Comparison of ENCODE assay signal across 31 mouse cellular contexts in the genomic region with DNA sequence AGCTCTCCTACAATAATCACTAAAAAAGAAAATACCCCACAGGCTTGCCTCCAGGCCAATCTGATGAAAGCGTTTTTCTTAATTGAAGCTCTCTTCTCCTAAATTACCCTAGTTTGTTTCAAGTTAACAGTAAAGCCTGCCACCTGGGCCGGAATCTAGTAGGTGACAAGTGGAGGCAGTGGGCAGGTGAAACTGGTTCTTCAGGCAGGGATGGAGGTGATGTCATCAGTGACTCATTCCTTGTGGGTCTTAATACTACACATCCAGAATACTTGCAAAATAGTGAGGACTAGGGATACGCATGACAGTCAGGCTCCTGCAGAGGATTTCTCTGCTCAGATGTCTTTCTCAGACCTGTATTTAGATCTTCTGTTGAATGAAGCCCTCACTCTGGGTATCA. TPM values are rescaled to one million over a fixed set of nuclear protein-coding genes. Genes with fewer than 3 reads are reported as not detected.
DNase-seq lines count a peak whose midpoint lies in the region; ATAC-seq and TF ChIP-seq lines count a peak whose summit lies in the region.
"Had no signal": no experiment of that assay in that cellular context is flagged by ENCODE, and none has a peak within 500 bp of the region (broad histone marks: within the 10 kb centered on the region; RNA-seq: fewer than 3 reads in every experiment).

No protein-coding gene starts in this region.

- H3K9me3 ChIP-seq in limb, embryonic 14.5 days (ENCODE audit: control insufficient read depth, low read length), result no peaks in the 10 kb centered on the region
- H3K9me3 ChIP-seq in limb, embryonic 10.5 days (replicated peaks), result no peaks in the 10 kb centered on the region
- H3K9me3 ChIP-seq in stomach, embryonic 16.5 days (replicated peaks; ENCODE audit: control insufficient read depth, low read length), result 0 out of 2 replicates have a peak, but pooled peaks cover 4% of the 10 kb centered on the region
- H3K9me3 ChIP-seq: embryonic facial prominence, embryonic 12.5 days; forebrain, embryonic 15.5 days; heart, embryonic 15.5 days; liver, embryonic 12.5 days had no signal

- no peak for TF ChIP-seq POLR2A in limb, embryonic 14.5 days (IDR thresholded peaks at IDR 0.05; ENCODE audit: borderline replicate concordance, extremely low read depth, insufficient read depth, insufficient read length)

- ATAC-seq in limb, embryonic 14.5 days (ENCODE audit: low FRiP score, low read depth), result no peak
- ATAC-seq in stomach, embryonic 16.5 days (ENCODE audit: insufficient read depth, low FRiP score), result no peak
- ATAC-seq: activated CD4-positive, CD25-positive, alpha-beta regulatory T cell, adult 4 months; forebrain, embryonic 15.5 days; inflammation-experienced regulatory T-cells, adult 6 months; liver, embryonic 12.5 days; midbrain, embryonic 13.5 days had no signal

- 81% methylated on average over 3 of the region's 3 CpGs for WGBS in limb, embryonic 14.5 days
- WGBS in limb, embryonic 10.5 days, result 89% methylated on average over 3 of the region's 3 CpGs
- WGBS in stomach, embryonic 16.5 days, result 87% methylated on average over 3 of the region's 3 CpGs

- H3K27me3 ChIP-seq in limb, embryonic 14.5 days (ENCODE audit: control insufficient read depth, insufficient read depth, low read length), result no peaks in the 10 kb centered on the region
- H3K27me3 ChIP-seq in limb, embryonic 10.5 days (ENCODE audit: low read depth, poor library complexity, severe bottlenecking), result no peaks in the 10 kb centered on the region
- no peaks in the 10 kb centered on the region for H3K27me3 ChIP-seq in stomach, embryonic 16.5 days (ENCODE audit: control insufficient read depth, insufficient read depth, low read length)
- H3K27me3 ChIP-seq: CH12.LX; embryonic facial prominence, embryonic 12.5 days; forebrain, embryonic 15.5 days; heart, embryonic 15.5 days had no signal

- no peak overlapping the region for H3K27ac ChIP-seq in limb, embryonic 14.5 days (replicated peaks; ENCODE audit: low read depth, low read length)
- H3K27ac ChIP-seq in limb, embryonic 10.5 days, result no peak overlapping the region
- H3K27ac ChIP-seq in stomach, embryonic 16.5 days (ENCODE audit: low read length), result peak overlapping the region; percentile 50
- H3K27ac ChIP-seq: embryonic facial prominence, embryonic 12.5 days; forebrain, embryonic 15.5 days; heart, embryonic 15.5 days; hindbrain, embryonic 14.5 days; liver, embryonic 12.5 days; midbrain, embryonic 13.5 days had no signal

- intact Hi-C loops in heart, postnatal 14 days (cut with DNase I), result no loop called here

- peaks cover 10% of the 10 kb centered on the region for H3K4me1 ChIP-seq in limb, embryonic 14.5 days (ENCODE audit: control insufficient read depth, insufficient read depth, low read length)
- H3K4me1 ChIP-seq in limb, embryonic 10.5 days, result 0 out of 2 replicates have a peak, but pooled peaks cover 8% of the 10 kb centered on the region
- peaks cover 9% of the 10 kb centered on the region for H3K4me1 ChIP-seq in stomach, embryonic 16.5 days (ENCODE audit: control insufficient read depth, insufficient read depth, low read length)
- H3K4me1 ChIP-seq: embryonic facial prominence, embryonic 12.5 days had no signal

- H3K9ac ChIP-seq in limb, embryonic 14.5 days (ENCODE audit: low read depth, low read length, severe bottlenecking), result no peak overlapping the region
- H3K9ac ChIP-seq in stomach, embryonic 16.5 days (ENCODE audit: low read length), result no peak overlapping the region
- H3K9ac ChIP-seq: embryonic facial prominence, embryonic 12.5 days; forebrain, embryonic 15.5 days; heart, embryonic 15.5 days; hindbrain, embryonic 14.5 days; liver, embryonic 12.5 days; lung, embryonic 14.5 days; midbrain, embryonic 13.5 days had no signal

- H3K4me3 ChIP-seq in limb, embryonic 14.5 days (replicated peaks; ENCODE audit: low read length), result no peak overlapping the region
- no peak overlapping the region for H3K4me3 ChIP-seq in limb, embryonic 10.5 days
- no peak overlapping the region for H3K4me3 ChIP-seq in stomach, embryonic 16.5 days (replicated peaks; ENCODE audit: low read length)
- H3K4me3 ChIP-seq: embryonic facial prominence, embryonic 12.5 days; forebrain, embryonic 15.5 days; heart, embryonic 15.5 days; liver, embryonic 12.5 days; midbrain, embryonic 13.5 days had no signal

- H3K36me3 ChIP-seq in limb, embryonic 14.5 days (ENCODE audit: control insufficient read depth, insufficient read depth, low read length), result no peaks in the 10 kb centered on the region
- no peaks in the 10 kb centered on the region for H3K36me3 ChIP-seq in limb, embryonic 10.5 days
- H3K36me3 ChIP-seq in stomach, embryonic 16.5 days (ENCODE audit: control insufficient read depth, insufficient read depth, low read length), result no peaks in the 10 kb centered on the region
- H3K36me3 ChIP-seq: embryonic facial prominence, embryonic 12.5 days; forebrain, embryonic 15.5 days; G1E; heart, embryonic 15.5 days; liver, embryonic 12.5 days; midbrain, embryonic 13.5 days had no signal

- peak; percentile 25 for DNase-seq in limb, embryonic 14.5 days (ENCODE audit: low spot score)
- DNase-seq in limb, embryonic 10.5 days (ENCODE audit: low spot score), result no peak
- DNase-seq in urinary bladder, postnatal 14 days (ENCODE audit: low spot score), result peak; percentile 56
- no peak for DNase-seq in urinary bladder, adult 2 months (ENCODE audit: low spot score)
- peak; percentile 43 for DNase-seq in brain, adult 2 months (ENCODE audit: low read depth, low spot score)
- DNase-seq in yolk sac, embryonic 10.5 days (ENCODE audit: low spot score), result no peak
- DNase-seq in heart, postnatal 14 days, result no peak
- DNase-seq: adrenal gland, adult 8-10 months; B cell, adult 2 months; cerebellum, adult 18-20 months; cerebellum, postnatal 14 days; gastrocnemius, postnatal 14 days; heart, adult 18-20 months; heart, postnatal 4 days; kidney, adult 18-20 months; kidney, postnatal 4 days; layer of hippocampus, adult 9-11 months; lung, embryonic 14.5 days; thymus, postnatal 25 days had no signal

- no peak overlapping the region for H3K4me2 ChIP-seq in limb, embryonic 14.5 days (replicated peaks; ENCODE audit: low read depth, low read length, severe bottlenecking)
- H3K4me2 ChIP-seq in stomach, embryonic 16.5 days (ENCODE audit: low read depth, low read length), result no peak overlapping the region
- H3K4me2 ChIP-seq: embryonic facial prominence, embryonic 12.5 days; forebrain, embryonic 15.5 days; heart, embryonic 15.5 days; hindbrain, embryonic 14.5 days; liver, embryonic 12.5 days; lung, embryonic 14.5 days; midbrain, embryonic 13.5 days had no signal

RNA-seq across cellular contexts. Expression of gene Echdc3, which starts 39.7 kb away (rescaled TPM):
- polyA plus RNA-seq in limb, embryonic 14.5 days (2012; rRNA removed), result 4.3 and 4.8 TPM in 2 replicates
- polyA plus RNA-seq in limb, embryonic 14.5 days (2014; fragmentation: Nextera tagmentation; extraction: Ambion mirVana), result 5.0 and 5.7 TPM in 2 replicates
- polyA plus RNA-seq in limb, embryonic 10.5 days (2016; fragmentation: Nextera tagmentation; extraction: Ambion mirVana), result 4.0 and 4.2 TPM in 2 replicates
- 12.0 and 12.8 TPM in 2 replicates for polyA plus RNA-seq in urinary bladder, adult 2 months (2012; rRNA removed)
- polyA plus RNA-seq in stomach, embryonic 16.5 days (2015; fragmentation: Nextera tagmentation; extraction: Ambion mirVana), result 12.1 and 13.6 TPM in 2 replicates
- 10 to 100 TPM; 16.3 to 17.0 TPM for total RNA-seq in heart, postnatal 14 days (2021)
- total RNA-seq: monocyte, adult 5-6 weeks had no signal
- polyA plus RNA-seq: activated CD4-positive, CD25-positive, alpha-beta regulatory T cell, adult 4 months; G1E; inflammation-experienced regulatory T-cells, adult 6 months had no signal

Comparison
In these comparisons a context has a peak if more than half of its experiments do, and no peak if none do; other contexts are left out.
1. DNase-seq: peak in limb, embryonic 14.5 days (single experiment), urinary bladder, postnatal 14 days (single experiment) and brain, adult 2 months (single experiment); none in limb, embryonic 10.5 days (single experiment), urinary bladder, adult 2 months (single experiment), yolk sac, embryonic 10.5 days (single experiment) and heart, postnatal 14 days (0 of 2).